Mouse (Mus musculus) liver, adult (tissue): Measurements from ENCODE around the gene Dnajc17.
A peak's percentile ranks its signal among the peaks of the same experiment; 100 is the strongest.

Source experiments
- GATA4 ChIP-seq: IDR thresholded peaks from 2 replicates; pipeline ENCODE4 v1.6.1; 2014; ENCODE audit warnings: mild to moderate bottlenecking, low read length; ENCODE audit not compliant: insufficient replicate concordance

The Dnajc17 gene

GRCm38 (mm10) chr2:119208344-119209175, at the start of gene Dnajc17, which contains the start of gene Zfyve19:
Gene Dnajc17 (minus strand): TSS chr2:119208795.
Gene Zfyve19 (plus strand): TSS chr2:119208617.
- no peak; the same call in 1 of the 2 replicates for TF ChIP-seq GATA4

DNA sequence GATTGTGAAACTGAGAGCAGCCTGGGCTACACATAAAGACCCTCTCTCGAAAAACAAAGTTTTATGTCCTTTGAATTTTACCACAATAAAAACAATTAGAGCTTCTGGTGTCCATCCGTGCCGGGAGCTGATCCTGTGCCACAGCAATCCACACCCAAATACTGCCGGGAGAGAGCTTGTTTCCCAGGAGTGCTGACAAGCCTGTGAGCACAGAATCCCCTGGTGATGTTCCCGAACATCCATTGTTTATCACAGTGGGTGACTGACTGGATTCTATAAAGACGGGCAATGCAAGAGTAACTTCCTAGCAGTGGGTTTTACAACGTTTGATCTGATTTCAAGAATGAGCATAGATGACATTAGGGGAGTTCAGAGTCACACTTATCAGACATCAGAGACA, 46.4 kb upstream of the Dnajc17 start:
- no peak for TF ChIP-seq GATA4

DNA sequence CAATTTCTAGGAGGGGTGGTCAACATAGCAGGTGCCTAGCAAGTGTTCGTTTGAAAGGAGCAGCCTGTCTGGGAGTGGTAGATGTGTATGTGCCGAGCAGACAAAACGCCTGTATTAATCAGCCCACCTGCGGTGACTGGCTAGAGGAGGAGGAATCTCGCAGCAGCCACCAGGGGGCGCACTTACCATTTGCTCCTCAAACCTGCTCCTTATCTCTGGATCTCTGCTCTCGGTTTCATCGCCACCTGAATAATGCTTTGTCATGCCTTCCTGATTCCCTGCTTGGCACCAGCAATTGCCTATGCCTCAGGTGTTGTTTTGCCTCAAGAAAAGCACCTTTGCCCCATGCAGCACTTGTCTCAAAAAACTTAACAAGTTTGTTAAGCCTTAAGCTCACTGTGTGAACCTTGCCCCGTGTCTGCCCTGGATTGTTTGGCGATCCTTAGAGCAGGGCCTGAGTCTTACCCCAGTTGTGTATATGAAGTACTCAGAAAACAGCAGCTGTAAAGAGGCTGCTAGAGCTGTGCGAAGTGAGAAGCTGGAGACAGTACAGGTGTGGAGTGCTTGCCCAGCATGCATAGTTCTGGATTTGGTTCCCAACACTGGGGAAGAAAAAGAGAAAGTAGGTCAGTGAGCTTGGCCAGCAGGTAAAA, 42.4 kb upstream of the Dnajc17 start:
- TF ChIP-seq GATA4 = peak; percentile 100

GRCm38 (mm10) chr2:119250377-119250776, 41.8 kb upstream of the Dnajc17 start:
- TF ChIP-seq GATA4 = no peak

DNA sequence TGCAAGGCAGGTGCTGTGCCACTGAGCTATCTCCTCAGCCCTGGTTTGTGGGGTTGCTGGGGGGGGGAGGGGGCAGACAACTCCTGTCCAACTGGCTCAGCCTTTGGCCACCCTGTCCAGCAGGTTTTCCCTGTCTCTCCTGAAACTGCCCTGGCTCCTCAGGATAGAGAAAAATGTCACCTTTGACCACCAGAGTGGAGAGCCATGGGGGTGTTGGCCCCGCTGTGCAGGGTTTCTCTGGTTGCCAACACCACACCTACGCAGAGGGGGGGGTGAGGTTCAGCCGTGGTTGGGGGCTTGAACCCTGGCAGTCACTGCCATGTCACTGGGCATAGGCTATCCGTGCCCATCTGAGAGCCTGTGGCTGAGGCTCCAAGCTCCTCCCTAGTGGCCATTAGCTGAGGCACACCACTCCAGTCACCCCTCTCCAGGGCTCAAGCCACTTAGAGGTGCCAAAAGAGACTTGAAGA, 41.0 kb upstream of the Dnajc17 start:
- TF ChIP-seq GATA4 = no peak

DNA sequence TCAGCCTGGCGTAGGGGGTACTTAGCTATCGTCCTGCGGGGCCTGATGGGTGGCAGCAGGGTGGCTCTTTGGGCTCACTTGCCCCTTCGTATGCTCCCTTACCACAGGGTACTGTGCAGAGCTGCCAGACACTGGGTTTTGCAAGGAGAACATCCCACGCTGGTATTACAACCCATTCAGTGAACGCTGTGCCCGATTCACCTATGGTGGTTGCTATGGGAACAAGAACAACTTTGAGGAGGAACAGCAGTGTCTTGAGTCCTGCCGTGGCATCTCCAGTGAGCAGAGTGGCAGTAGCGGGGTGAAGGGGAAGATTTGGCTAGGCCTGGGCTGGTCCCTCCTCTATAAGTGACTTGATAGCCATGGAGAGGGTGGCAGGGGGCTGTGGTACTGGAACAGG, 39.3 kb upstream of the Dnajc17 start:
- no peak for TF ChIP-seq GATA4

- TF ChIP-seq GATA4 = no peak
Observed at GRCm38 (mm10) chr2:119245246-119245645, 36.7 kb upstream of the Dnajc17 start.

DNA sequence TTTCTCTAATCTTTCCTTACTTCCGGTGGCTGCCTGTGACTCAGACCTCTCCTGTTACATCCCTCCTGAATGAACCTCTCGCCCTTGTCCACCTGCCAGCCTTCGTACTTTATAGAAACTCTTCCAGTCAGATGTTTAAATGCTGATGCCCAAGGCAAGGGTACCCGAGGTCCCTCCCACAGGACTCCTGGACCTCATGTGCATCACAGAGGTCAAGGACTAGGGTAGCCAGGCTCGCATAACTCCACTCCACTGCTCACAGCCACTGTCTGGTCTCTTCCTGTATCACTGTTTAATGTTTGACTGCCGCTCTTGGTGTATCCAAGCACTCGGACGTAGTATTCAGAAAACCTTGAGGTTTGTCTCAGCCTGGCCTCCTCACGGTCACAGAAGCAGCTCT, 34.0 kb upstream of the Dnajc17 start:
- TF ChIP-seq GATA4 = no peak

GRCm38 (mm10) chr2:119240819-119241186, 32.2 kb upstream of the Dnajc17 start:
- TF ChIP-seq GATA4 = no peak

DNA sequence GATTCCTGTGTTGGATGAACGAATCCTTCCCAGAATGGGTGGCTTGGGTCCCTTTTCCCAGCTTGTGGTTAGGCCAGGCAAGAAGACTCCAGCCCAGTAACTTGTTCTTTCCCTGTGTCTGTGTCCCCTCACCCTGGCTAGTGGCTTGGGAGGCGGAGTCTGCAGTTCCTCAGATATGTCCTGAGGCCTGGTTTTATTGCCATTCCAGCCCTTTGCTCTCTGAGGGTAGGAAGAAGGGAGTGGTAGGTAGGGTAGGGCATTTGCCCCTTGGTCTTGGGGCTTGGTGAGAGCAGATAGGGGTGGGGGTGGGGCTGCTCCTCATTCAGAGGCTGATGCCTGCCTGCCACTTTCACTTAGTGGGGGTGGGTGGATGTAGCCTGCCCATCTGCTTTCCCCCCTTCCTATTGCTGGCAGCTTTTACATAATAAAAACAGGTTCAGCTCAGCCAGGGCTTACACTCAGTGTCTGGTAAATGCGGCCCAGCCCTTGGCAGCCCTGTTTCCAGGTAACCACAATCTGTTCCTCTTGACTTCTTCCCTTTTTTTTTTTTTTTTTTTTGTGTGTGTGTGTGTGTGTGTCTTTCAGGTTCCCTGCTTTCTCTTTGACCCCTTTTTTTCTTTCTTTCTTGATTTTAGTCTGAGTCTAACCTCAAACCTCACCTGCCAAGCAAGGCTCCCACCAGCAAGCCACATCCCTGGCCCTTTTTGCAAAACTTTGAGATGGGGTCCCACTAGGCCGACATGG, 31.7 kb upstream of the Dnajc17 start:
- TF ChIP-seq GATA4 = no peak

DNA sequence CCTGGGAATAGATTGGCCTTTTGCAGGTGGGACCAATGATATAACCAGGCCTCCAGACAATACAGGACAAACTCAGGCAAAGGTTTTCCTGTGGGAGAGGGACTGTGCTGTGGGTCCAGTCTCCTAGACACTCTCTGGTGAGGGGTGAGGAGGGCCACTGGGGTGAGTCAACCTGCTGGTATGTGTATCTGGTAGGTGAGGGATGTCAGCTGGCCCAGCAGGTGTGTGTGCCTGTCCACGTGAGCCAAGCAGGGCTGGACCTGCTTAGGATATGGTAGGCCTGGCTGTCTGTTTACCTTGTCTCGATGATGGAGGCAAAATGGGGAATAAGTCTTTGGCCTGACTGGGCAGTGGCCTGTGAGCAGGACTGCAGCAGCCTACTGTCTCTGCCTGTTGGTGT, 30.1 kb upstream of the Dnajc17 start:
- no peak for TF ChIP-seq GATA4

DNA sequence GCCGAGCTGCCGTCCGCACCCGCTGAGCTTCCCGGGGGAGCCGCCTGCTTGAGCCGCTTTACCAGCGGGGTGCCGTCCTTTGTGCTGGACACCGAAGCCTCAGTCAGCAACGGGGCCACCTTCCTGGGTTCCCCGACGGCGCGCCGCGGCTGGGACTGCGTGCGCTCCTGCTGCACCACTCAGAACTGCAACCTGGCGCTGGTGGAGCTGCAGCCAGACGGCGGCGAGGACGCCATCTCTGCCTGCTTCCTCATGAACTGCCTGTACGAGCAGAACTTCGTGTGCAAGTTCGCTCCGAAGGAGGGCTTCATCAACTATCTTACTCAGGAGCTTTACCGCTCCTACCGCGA, 29.3 kb upstream of the Dnajc17 start:
- TF ChIP-seq GATA4 = no peak

- no peak for TF ChIP-seq GATA4
Observed at GRCm38 (mm10) chr2:119237210-119237870, 28.7 kb upstream of the Dnajc17 start, which contains the start of gene Spint1. Gene Spint1 (plus strand): TSS chr2:119237362.

GRCm38 (mm10) chr2:119236682-119237209, 28.2 kb upstream of the Dnajc17 start:
- TF ChIP-seq GATA4 = no peak
